In the genomic region with DNA sequence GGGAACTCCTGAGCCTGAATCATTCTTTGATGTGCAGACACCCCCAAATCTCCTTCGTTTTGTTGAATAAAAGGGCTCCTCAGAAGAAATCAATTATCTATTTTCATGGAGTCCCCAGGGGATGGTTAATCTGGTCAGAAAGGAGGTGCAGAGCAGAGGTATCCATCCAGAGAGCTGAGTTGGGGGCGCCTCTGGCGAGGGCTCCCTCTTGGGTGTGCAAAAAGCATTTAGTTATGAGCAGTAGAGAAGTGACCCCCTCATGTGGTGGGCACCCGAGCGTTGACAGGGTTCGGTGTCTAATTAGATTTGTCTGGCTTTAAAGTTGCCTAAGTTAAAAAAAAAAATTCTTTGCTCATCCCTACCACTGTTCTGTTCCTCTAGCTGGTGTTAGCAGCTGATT, we compare ENCODE assay signal across 11 mouse cellular contexts. TPM values are rescaled to one million over a fixed set of nuclear protein-coding genes. Genes with fewer than 3 reads are reported as not detected.
DNase-seq lines count a peak whose midpoint lies in the region; ATAC-seq and TF ChIP-seq lines count a peak whose summit lies in the region.
"Had no signal": no experiment of that assay in that cellular context is flagged by ENCODE, and none has a peak within 500 bp of the region (broad histone marks: within the 10 kb centered on the region; RNA-seq: fewer than 3 reads in every experiment).

No protein-coding gene starts in this region.

- DNase-seq in heart, postnatal 4 days = no peak
- no peak for DNase-seq in lung, adult 2 months
- no peak for DNase-seq in heart, postnatal 0 days (ENCODE audit: low spot score)
- DNase-seq in left cerebral cortex, postnatal 4 days = no peak
- no peak for DNase-seq in ovary, adult 18-20 months (ENCODE audit: low spot score)

- TF ChIP-seq EP300 in heart, postnatal 0 days (IDR thresholded peaks at IDR 0.05; ENCODE audit: low read depth) = no peak

- no peak overlapping the region for H3K4me2 ChIP-seq in heart, embryonic 11.5 days
- no peak overlapping the region for H3K4me2 ChIP-seq in lung, embryonic 15.5 days
- no peak overlapping the region for H3K4me2 ChIP-seq in heart, postnatal 0 days (ENCODE audit: low read depth, low read length)
- H3K4me2 ChIP-seq in neural tube, embryonic 13.5 days = no peak overlapping the region

- TF ChIP-seq POLR2A in lung, adult 2 months (IDR thresholded peaks at IDR 0.05; ENCODE audit: borderline replicate concordance, extremely low read depth, low read depth, low read length) = no peak

- H3K9ac ChIP-seq in heart, embryonic 11.5 days (ENCODE audit: low read depth, low read length) = no peak overlapping the region
- H3K9ac ChIP-seq in lung, embryonic 15.5 days = no peak overlapping the region
- H3K9ac ChIP-seq in heart, postnatal 0 days (replicated peaks; ENCODE audit: low read depth, low read length) = no peak overlapping the region
- no peak overlapping the region; the same call in 1 of the 2 replicates for H3K9ac ChIP-seq in neural tube, embryonic 13.5 days

- no peak overlapping the region for H3K4me3 ChIP-seq in heart, embryonic 11.5 days (ENCODE audit: low read depth, low read length)
- H3K4me3 ChIP-seq in lung, embryonic 15.5 days = no peak overlapping the region
- H3K4me3 ChIP-seq in lung, adult 2 months (replicated peaks; ENCODE audit: extremely low read depth, low read depth, low read length) = no peak overlapping the region
- no peak overlapping the region for H3K4me3 ChIP-seq in heart, postnatal 0 days (ENCODE audit: low read depth, low read length)
- H3K4me3 ChIP-seq in neural tube, embryonic 13.5 days = no peak overlapping the region
- H3K4me3 ChIP-seq: left cerebral cortex, adult 2 months had no signal

- H3K9me3 ChIP-seq in heart, embryonic 11.5 days (replicated peaks; ENCODE audit: control insufficient read depth, low read length) = peaks cover 3% of the 10 kb centered on the region; the same call in 1 of the 2 replicates
- H3K9me3 ChIP-seq in lung, embryonic 15.5 days = no peaks in the 10 kb centered on the region
- no peaks in the 10 kb centered on the region for H3K9me3 ChIP-seq in heart, postnatal 0 days (replicated peaks; ENCODE audit: control insufficient read depth, low read length)
- H3K9me3 ChIP-seq in neural tube, embryonic 13.5 days = 0 out of 2 replicates have a peak, but pooled peaks cover 3% of the 10 kb centered on the region

- intact Hi-C loops in left cerebral cortex, postnatal 4 days (cut with DNase I) = no loop called here

- no peaks in the 10 kb centered on the region for H3K27me3 ChIP-seq in heart, embryonic 11.5 days (ENCODE audit: control insufficient read depth, insufficient read depth, low read length)
- no peaks in the 10 kb centered on the region for H3K27me3 ChIP-seq in lung, embryonic 15.5 days
- H3K27me3 ChIP-seq in heart, postnatal 0 days (ENCODE audit: control insufficient read depth, insufficient read depth, low read length) = no peaks in the 10 kb centered on the region
- no peaks in the 10 kb centered on the region for H3K27me3 ChIP-seq in neural tube, embryonic 13.5 days

- H3K27ac ChIP-seq in heart, embryonic 11.5 days (ENCODE audit: low read depth, low read length) = peak overlapping the region; percentile 57
- H3K27ac ChIP-seq in lung, embryonic 15.5 days = peak overlapping the region; percentile 72
- H3K27ac ChIP-seq in heart, postnatal 0 days (ENCODE audit: low read depth) = peak overlapping the region; percentile 56
- H3K27ac ChIP-seq in neural tube, embryonic 13.5 days (replicated peaks) = peak overlapping the region; percentile 69
- H3K27ac ChIP-seq: left cerebral cortex, adult 2 months had no signal

- peaks cover 26% of the 10 kb centered on the region for H3K36me3 ChIP-seq in heart, embryonic 11.5 days (ENCODE audit: control insufficient read depth, insufficient read depth, low read length)
- peaks cover 43% of the 10 kb centered on the region for H3K36me3 ChIP-seq in lung, embryonic 15.5 days
- H3K36me3 ChIP-seq in heart, postnatal 0 days (replicated peaks; ENCODE audit: control insufficient read depth, insufficient read depth, low read length) = peaks cover 59% of the 10 kb centered on the region
- peaks cover 63% of the 10 kb centered on the region for H3K36me3 ChIP-seq in neural tube, embryonic 13.5 days

- no peak for ATAC-seq in heart, embryonic 11.5 days (replicated peaks; ENCODE audit: insufficient number of reproducible peaks, low FRiP score, low TSS enrichment)
- no peak for ATAC-seq in lung, embryonic 15.5 days (ENCODE audit: borderline replicate concordance, extremely low read depth, low FRiP score, low TSS enrichment)
- ATAC-seq in heart, postnatal 0 days (ENCODE audit: insufficient read depth, low read depth) = no peak
- ATAC-seq in neural tube, embryonic 13.5 days (ENCODE audit: low read depth) = 0 out of 2 replicates have a peak, but pooled peaks have one; percentile 9

- peaks cover 4% of the 10 kb centered on the region; the same call in 1 of the 2 replicates for H3K4me1 ChIP-seq in heart, embryonic 11.5 days (ENCODE audit: control insufficient read depth, insufficient read depth, low read length)
- H3K4me1 ChIP-seq in lung, embryonic 15.5 days = peaks cover 13% of the 10 kb centered on the region; the same call in 1 of the 2 replicates
- peaks cover 11% of the 10 kb centered on the region; the same call in 1 of the 2 replicates for H3K4me1 ChIP-seq in lung, adult 2 months (ENCODE audit: control insufficient read depth, insufficient read depth, low read length)
- H3K4me1 ChIP-seq in heart, postnatal 0 days (ENCODE audit: control insufficient read depth, insufficient read depth) = no peaks in the 10 kb centered on the region
- H3K4me1 ChIP-seq in neural tube, embryonic 13.5 days (replicated peaks) = peaks cover 18% of the 10 kb centered on the region

- 62% methylated on average over 6 of the region's 6 CpGs for WGBS in heart, embryonic 11.5 days (ENCODE audit: insufficient replicate concordance)
- 47% methylated on average over 6 of the region's 6 CpGs for WGBS in lung, embryonic 15.5 days
- 56% methylated on average over 6 of the region's 6 CpGs for WGBS in lung, adult 2 months
- WGBS in heart, postnatal 0 days = 62% methylated on average over 6 of the region's 6 CpGs
- WGBS in neural tube, embryonic 13.5 days = 50% methylated on average over 6 of the region's 6 CpGs

- TF ChIP-seq CTCF in lung, adult 2 months (IDR thresholded peaks at IDR 0.05; ENCODE audit: insufficient read depth, low read length) = no peak
- no peak for TF ChIP-seq CTCF in heart, postnatal 0 days (IDR thresholded peaks at IDR 0.05; ENCODE audit: low read depth)

RNA-seq across cellular contexts. Expression of a gene that starts 8.0 kb away (rescaled TPM):
- polyA plus RNA-seq in heart, embryonic 11.5 days (2014; fragmentation: Nextera tagmentation; extraction: Ambion mirVana) = not detected in 2 replicates
- total RNA-seq in heart, postnatal 4 days (2021) = not detected
- not detected in 2 replicates for polyA plus RNA-seq in lung, embryonic 15.5 days (2015; fragmentation: Nextera tagmentation; extraction: Ambion mirVana)
- 0.02 TPM in 1 of 2 replicates, not detected in the other for polyA plus RNA-seq in lung, adult 2 months (2012; rRNA removed)
- not detected in 2 replicates for total RNA-seq in heart, postnatal 0 days (2014; rRNA removed; ENCODE audit: low replicate concordance)
- polyA plus RNA-seq in heart, postnatal 0 days (2015; fragmentation: Nextera tagmentation; extraction: Ambion mirVana) = not detected in 2 replicates
- polyA plus RNA-seq in neural tube, embryonic 13.5 days (2015; fragmentation: Nextera tagmentation; extraction: Ambion mirVana) = not detected in 2 replicates
- total RNA-seq in left cerebral cortex, postnatal 4 days (2021) = under 1 TPM in 1 of 2 experiments, not detected in 1; 0.12 TPM
- total RNA-seq: left cerebral cortex, adult 2 months had no signal
- polyA plus RNA-seq: CD4-positive, CD25-positive, alpha-beta regulatory T cell, adult 4 months; inflammation-experienced regulatory T-cells, adult 6 months had no signal

RNA-seq across cellular contexts. Expression of a gene that starts 11.7 kb away (rescaled TPM):
- polyA plus RNA-seq in heart, embryonic 11.5 days (2014; fragmentation: Nextera tagmentation; extraction: Ambion mirVana) = 11.8 and 16.7 TPM in 2 replicates
- 10 to 100 TPM; 15.1 to 15.4 TPM for total RNA-seq in heart, postnatal 4 days (2021)
- 25.3 and 27.4 TPM in 2 replicates for polyA plus RNA-seq in lung, embryonic 15.5 days (2015; fragmentation: Nextera tagmentation; extraction: Ambion mirVana)
- 42.9 and 44.5 TPM in 2 replicates for polyA plus RNA-seq in lung, adult 2 months (2012; rRNA removed)
- total RNA-seq in heart, postnatal 0 days (2014; rRNA removed; ENCODE audit: low replicate concordance) = 47.7 and 53.7 TPM in 2 replicates
- polyA plus RNA-seq in heart, postnatal 0 days (2015; fragmentation: Nextera tagmentation; extraction: Ambion mirVana) = 21.7 and 24.9 TPM in 2 replicates
- polyA plus RNA-seq in neural tube, embryonic 13.5 days (2015; fragmentation: Nextera tagmentation; extraction: Ambion mirVana) = 23.6 and 24.5 TPM in 2 replicates
- total RNA-seq in left cerebral cortex, postnatal 4 days (2021) = 10 to 100 TPM; 23.6 to 25.0 TPM

RNA-seq across cellular contexts. Expression of a gene that starts 42.4 kb away (rescaled TPM):
- not detected in 2 replicates for polyA plus RNA-seq in heart, embryonic 11.5 days (2014; fragmentation: Nextera tagmentation; extraction: Ambion mirVana)
- total RNA-seq in heart, postnatal 4 days (2021) = not detected
- polyA plus RNA-seq in lung, embryonic 15.5 days (2015; fragmentation: Nextera tagmentation; extraction: Ambion mirVana) = not detected in 2 replicates
- 0.05 and 0.09 TPM in 2 replicates for polyA plus RNA-seq in lung, adult 2 months (2012; rRNA removed)
- total RNA-seq in heart, postnatal 0 days (2014; rRNA removed; ENCODE audit: low replicate concordance) = not detected in 2 replicates
- polyA plus RNA-seq in heart, postnatal 0 days (2015; fragmentation: Nextera tagmentation; extraction: Ambion mirVana) = not detected in 2 replicates
- polyA plus RNA-seq in neural tube, embryonic 13.5 days (2015; fragmentation: Nextera tagmentation; extraction: Ambion mirVana) = not detected in 2 replicates
- total RNA-seq in left cerebral cortex, postnatal 4 days (2021) = not detected
- total RNA-seq: left cerebral cortex, adult 2 months had no signal
- polyA plus RNA-seq: CD4-positive, CD25-positive, alpha-beta regulatory T cell, adult 4 months; inflammation-experienced regulatory T-cells, adult 6 months had no signal
